Mouse (Mus musculus) mouse trophoblast stem cell (cell line): ENCODE measurements at regions not wholly inside any gene's neighbourhood (a gene's known extent, or its start where the extent isn't known, plus 50 kb on each side); places are given as distances from the start of the nearest gene placed in this dataset.

Experiments
- in situ Hi-C, 2 experiments: fragments of 300-500 bp; cut with MseI, MboI; formaldehyde crosslinking; loops; 2 replicates in 1 of 2; 3 replicates in 1 of 2; pipeline ENCODE4 v1.15.1; 2025

GRCm38 (mm10) chr13:18063677-18064076 is 70.5 kb upstream of the Yae1d1 start:
- in situ Hi-C loops, result loop anchor here in 1 of 2 experiments (25.0 kb wide), 1 partner anchor 749 kb away; no protein-coding TSS in a partner anchor

- in situ Hi-C loops, result loop anchor here in 1 of 2 experiments (25.0 kb wide), 1 partner anchor 752 kb away; no protein-coding TSS in a partner anchor
Observed at GRCm38 (mm10) chr13:18060265-18060664, 67.1 kb upstream of the Yae1d1 start.

DNA sequence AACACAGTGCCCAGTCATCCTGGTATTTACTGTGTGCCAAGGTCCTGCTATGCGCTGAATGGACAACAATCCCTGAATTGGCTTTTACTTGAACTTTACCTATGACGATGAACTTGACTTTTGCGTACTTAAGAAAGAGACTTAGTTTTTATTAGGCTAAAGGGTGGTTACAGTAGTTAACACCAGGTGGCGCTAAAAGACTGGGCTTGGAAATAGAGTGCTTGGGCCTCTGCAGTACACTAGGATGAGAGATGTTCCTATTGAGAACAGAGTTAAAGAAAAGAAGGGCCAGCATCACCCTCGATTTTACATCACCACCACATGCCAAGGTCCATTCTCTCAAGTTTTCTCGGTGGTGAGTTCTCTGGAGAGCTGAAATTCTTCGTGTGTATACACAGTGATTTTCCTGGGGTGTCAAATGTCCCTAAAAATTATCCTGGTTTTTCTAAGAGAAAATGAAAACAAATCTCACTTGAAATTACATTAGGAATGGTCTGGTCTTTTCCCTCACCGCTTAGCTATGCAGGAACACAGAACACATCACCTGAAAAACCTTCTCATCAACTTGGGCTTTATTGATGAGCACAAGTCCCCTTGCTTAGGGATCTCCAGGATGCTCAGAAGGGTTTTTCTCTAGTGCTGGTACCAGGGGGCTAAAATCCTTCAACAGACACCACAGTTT is 64.2 kb upstream of the Yae1d1 start:
- in situ Hi-C loops, result loop anchor here (10.0 to 25.0 kb wide), 2 partner anchors 117 to 755 kb away; no protein-coding TSS in a partner anchor

DNA sequence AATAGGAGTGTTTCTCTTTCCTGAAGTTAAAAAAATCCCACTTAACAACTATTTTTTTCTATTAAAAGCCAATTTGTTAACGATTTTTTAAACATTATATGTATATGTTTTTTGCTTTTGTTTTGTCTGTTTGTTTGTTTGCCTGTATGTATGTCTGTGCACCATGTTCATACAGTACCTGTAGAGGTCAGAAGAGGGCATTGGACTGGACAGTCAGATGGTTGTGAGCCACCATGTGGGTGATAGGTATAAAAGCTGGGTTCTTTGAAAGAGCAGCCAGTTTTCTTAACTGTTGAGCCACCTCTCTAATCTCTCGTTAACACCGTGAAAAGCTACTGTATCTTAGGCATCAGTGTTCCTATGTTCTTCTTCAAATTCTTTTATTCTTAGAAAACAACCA is 63.7 kb upstream of the Yae1d1 start:
- in situ Hi-C loops, result loop anchor here (10.0 to 25.0 kb wide), 2 partner anchors 118 to 755 kb away; no protein-coding TSS in a partner anchor

GRCm38 (mm10) chr13:18043154-18043553 is 50.0 kb upstream of the Yae1d1 start:
- in situ Hi-C loops, result no loop called here
